Mouse (Mus musculus): Measurements from ENCODE around the gene Tbc1d22b.
"Not testable (repeated sequence)": the region's sequence is repeated elsewhere in the genome, so short reads cannot be mapped to it uniquely, and the experiment has no call there.

Tbc1d22b gene

GRCm38 (mm10) chr17:29549543-29550428, at the start of gene Tbc1d22b, which contains the start of gene Gm17657:
Tbc1d22b (plus strand) TSS chr17:29549785.
Gm17657 (minus strand) TSS chr17:29549638.
- DNase-seq (ENCODE audit: low spot score in 2 of 2) = peak; percentile 82 to 95

GRCm38 (mm10) chr17:29500243-29500740, 49.3 kb upstream of the Tbc1d22b start:
- DNase-seq (ENCODE audit: low spot score in 2 of 2) = no peak

DNA sequence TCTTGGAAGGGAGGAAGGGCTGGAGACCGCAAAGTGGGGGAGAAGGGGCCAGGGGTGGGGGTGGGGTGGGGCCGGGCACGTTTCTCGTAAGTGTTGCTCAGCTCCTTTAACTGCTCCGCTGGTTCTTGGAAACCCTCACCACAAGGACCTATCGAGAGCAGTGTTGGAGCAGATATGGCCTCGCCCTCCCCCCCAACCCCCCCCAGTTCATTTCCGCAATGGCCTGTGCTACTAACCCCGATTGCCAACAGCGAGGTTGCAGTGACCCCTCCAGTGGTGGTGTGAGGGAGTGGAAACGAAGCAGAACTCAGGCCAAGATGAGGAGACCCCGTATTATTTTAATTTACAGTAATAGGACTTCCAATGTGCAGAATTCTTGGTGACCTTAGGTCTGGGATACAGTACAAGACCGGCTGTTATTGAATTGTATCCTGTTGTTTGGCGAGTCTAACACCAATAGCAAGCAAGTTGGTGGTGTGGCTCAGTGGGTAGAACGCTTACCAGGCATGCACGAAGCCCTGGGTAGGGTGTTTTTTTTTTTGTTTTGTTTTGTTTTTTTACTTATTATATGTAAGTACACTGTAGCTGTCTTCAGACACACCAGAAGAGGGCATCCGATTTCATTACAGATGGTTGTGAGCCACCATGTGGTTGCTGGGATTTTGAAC, 48.6 kb upstream of the Tbc1d22b start:
- no peak for DNase-seq (ENCODE audit: low spot score in 2 of 2)

GRCm38 (mm10) chr17:29502005-29502668, 47.4 kb upstream of the Tbc1d22b start:
- no peak for DNase-seq (ENCODE audit: low spot score in 2 of 2)

- no peak for DNase-seq (ENCODE audit: low spot score in 2 of 2)
Measured at GRCm38 (mm10) chr17:29502669-29503665, 46.6 kb upstream of the Tbc1d22b start.

- DNase-seq (ENCODE audit: low spot score in 2 of 2) = no peak
Measured at GRCm38 (mm10) chr17:29503700-29504099, 45.9 kb upstream of the Tbc1d22b start.

GRCm38 (mm10) chr17:29508927-29509608, 40.5 kb upstream of the Tbc1d22b start:
- DNase-seq (ENCODE audit: low spot score in 2 of 2) = no peak

GRCm38 (mm10) chr17:29510691-29511090, 38.9 kb upstream of the Tbc1d22b start:
- DNase-seq (ENCODE audit: low spot score in 2 of 2) = no peak

DNA sequence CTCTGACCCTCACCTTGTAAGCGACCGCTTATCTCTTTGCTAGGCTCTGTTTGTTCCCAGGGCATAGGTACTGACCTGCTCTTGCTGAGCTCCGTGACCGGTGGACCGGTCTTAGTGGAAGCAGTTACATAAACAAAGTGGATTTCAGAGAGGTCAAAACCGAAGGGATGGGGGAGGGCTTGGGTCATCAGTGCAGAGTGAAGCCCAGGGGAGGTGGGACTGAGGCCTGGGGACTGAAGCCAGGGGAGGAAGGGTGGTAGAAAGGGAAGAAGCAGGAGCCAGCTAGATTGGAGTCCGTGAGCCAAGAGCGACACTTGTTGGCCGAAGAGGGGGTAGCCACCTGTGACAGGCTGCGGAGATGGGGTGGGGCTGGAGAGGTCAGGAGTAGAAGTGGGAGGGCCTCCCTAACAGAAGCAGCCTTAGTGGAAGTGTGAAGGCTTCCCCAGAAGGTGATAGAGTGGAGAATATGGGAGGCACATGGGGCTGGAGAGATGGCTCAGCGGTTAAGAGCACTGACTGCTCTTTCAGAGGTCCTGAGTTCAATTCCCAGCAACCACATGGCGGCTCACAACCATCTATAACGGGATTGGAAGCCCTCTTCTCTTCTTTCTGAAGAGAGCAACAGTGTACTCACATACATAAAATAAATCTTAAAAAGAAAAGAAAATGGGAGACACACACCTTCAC, 36.4 kb upstream of the Tbc1d22b start:
- DNase-seq (ENCODE audit: low spot score in 2 of 2) = no peak

GRCm38 (mm10) chr17:29514435-29514834, 35.1 kb upstream of the Tbc1d22b start:
- peak in 1 of 2 experiments; percentile 91 for DNase-seq (ENCODE audit: low spot score in 2 of 2)

- not testable (repeated sequence) for DNase-seq (ENCODE audit: low spot score in 2 of 2)
Measured at GRCm38 (mm10) chr17:29518665-29519064, 30.9 kb upstream of the Tbc1d22b start.

DNA sequence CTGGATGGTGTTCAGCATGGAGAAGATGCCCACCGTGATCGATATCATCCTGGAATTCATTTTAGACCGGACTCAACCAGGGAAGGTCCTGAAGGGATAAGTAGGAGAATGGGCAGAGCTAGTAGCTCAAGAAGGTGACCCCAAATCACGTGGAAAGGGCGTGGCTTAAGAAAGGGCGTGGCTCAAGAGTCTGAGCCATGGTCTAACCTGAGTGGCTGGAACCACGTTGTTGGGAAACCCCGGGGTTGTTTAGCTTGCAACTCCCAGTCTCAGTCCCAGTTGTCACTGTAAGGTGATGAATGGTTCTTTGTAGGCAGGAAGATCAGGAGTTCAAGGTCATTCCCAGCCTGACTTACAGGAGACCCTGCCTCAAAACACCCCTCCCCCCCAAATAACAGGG, 29.9 kb upstream of the Tbc1d22b start:
- no peak for DNase-seq (ENCODE audit: low spot score in 2 of 2)

DNA sequence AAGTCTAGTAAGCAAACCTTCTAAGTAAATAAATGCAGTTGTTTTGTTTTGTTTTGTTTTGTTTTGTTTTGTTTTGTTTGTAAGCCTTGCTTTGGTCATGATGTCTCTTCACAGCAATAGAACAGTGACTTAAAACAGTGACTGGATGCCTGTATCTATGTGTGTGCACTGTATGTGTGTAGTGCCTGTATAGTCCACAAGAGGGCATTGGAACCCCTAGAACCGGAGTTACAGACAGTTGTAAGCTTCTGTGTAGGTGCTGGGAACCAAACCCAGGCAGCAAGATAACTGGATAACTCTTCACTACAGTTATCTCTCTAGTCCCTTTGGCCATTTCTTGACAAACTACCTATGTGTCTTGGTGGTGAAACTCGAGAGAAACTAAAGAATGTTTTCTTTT, 24.0 kb upstream of the Tbc1d22b start:
- DNase-seq (ENCODE audit: low spot score in 2 of 2) = no peak

DNA sequence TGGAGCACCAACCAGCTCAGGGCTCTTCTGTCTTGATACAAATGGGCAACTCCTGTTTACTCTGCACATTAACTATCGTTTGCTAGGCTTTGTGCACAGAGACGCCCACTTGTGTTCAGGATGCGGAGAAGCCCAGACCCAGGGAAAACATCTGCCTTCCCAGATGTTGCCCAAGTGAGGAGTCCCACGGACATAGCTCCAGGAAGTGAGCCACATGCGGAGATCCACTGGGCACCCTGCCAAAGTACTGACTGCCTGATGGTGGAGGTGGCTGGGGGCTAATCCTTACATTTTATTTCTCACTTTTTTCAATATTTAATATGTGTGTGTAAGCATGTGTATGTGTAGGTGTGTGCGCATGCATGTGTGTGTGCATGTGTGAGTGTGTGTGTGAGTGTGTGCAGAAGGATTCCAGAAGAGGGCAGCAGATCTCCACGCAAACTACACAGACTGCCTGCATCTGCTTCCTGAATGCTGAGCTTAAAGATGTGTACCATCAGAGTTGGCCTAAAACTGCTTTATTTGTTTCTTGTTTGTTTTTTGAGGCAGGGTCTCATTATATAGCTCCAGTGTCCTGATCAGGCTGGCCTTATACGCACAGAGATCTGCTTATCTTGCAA, 20.9 kb upstream of the Tbc1d22b start:
- no peak for DNase-seq (ENCODE audit: low spot score in 2 of 2)

DNA sequence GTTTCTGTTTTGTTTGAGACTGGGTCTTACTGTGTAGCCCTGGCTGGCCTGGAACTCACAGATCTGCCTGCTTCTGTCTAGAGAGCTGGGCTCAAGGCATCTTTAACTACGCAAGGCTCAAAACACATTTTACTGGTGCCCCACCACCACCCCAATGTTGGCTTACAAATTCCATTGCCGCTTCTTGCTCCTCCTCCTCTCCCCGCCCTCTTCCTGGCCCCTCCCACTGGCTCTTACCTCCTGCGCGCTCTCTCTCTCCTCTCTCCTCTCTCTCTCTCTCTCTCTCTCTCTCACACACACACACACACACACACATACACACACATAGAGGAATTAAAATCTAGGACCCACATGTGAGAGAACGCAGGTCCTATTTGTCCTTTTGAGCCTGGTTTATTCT, 19.1 kb upstream of the Tbc1d22b start:
- DNase-seq (ENCODE audit: low spot score in 2 of 2) = no peak

DNA sequence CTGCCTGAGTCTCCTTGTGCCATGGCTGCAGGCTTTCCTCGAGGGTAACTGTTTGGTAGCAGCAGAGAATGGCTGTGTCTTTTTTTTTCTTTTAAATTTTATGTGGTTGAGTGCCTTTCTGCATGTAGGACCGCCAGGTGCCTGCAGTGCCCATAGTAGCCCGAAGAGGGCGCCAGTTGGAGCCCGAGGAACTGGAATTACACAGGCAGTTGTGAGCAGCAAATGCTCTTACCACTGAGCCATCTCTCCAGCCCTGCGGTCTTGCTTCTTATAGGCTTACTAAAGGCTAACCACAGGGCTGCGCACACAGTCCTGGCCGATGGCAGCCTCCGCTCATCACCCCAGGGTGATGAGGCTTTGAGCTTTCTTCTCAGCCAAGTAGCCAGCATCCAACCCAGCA, 18.3 kb upstream of the Tbc1d22b start:
- no peak for DNase-seq (ENCODE audit: low spot score in 2 of 2)

GRCm38 (mm10) chr17:29531757-29532384, 17.7 kb upstream of the Tbc1d22b start:
- no peak for DNase-seq (ENCODE audit: low spot score in 2 of 2)

DNA sequence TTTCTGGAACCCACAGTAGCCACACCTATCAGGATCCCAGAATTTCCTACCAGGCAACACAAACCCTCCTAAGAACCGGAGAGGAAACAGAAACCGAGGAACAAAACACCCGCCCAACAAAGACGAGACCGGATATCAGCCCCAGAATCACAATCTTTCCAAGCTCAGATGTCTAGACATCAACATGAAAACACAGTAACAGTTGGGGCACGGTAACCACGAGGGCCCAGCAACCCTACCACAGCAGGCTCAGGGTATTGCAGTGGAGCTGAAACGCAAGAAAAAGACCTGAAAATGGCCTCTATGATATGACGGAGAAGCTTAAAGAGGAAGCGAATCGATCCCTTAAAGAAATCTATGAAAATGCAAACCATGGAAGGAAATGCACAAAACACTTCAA, 15.7 kb upstream of the Tbc1d22b start:
- no peak for DNase-seq (ENCODE audit: low spot score in 2 of 2)

GRCm38 (mm10) chr17:29540426-29540825, 9.2 kb upstream of the Tbc1d22b start:
- DNase-seq (ENCODE audit: low spot score in 2 of 2) = no peak

All from left cerebral cortex, adult 9 months (tissue).